Mouse (Mus musculus): ENCODE measurements around the gene Relch.
"Not testable (repeated sequence)": the region's sequence is repeated elsewhere in the genome, so short reads cannot be mapped to it uniquely, and the experiment has no call there.

Gene Relch

DNA sequence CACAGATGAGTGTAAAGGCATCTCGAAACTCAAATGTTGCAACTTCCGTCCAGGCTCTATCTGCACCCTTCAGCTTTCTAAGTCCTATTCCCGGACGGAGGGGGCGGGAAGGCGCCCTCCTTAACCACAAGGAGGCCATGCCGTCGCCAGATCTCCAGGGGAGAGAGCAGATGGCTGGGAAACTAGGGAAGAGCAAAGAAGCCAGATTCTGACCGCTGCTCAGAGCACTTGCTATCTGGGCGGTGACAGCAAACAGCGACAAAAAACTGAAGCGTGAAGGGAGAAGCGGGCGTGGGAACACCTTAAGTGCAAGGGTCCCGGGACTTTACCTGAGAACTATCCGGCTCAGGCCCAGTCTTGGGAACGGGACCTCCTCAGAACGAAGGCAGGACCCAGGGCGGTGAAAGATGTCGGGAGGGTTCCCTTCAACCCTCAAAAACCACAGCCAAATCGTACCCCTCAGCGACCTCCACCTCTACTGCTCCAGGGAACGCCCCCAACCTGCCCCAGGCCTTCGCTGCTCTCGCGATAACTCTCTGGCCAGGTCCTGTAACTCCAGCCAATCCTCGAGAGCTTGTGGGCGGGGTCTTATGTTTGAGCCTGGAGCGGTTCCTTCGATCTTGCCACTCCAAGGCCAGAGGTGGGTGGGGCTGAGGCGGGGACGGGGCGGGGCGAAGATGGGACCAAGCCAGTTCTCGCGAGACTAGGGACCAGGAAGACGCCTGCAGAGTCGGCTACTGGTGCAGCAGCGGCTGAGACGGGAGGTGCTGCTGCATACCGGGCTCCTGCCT lies at the start of gene Relch, which contains the start of gene Pign:
TSS of gene Relch (plus strand) at position 691 of the 791 bp plus-strand sequence.
TSS of gene Pign (minus strand) at position 507 of the 791 bp plus-strand sequence.
- DNase-seq = peak; percentile 98

DNA sequence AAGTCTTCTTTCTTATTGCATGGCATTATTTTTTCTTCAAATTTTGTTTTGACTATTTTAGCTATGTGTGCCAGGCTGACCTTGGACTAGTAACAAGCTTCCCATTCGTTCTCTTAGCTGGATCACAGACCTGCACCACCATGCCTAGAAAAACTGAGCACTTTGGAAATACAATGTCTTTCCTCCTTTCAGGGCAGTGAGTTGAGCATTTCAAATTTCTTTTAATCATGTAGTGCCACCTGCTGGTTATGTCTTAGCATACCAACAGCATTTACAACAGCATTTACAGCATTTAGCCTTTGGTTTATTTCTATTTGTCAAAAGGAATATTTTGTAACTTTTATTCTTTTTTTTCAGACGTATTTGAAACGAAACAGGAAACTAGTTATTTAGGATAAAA lies 33.2 kb upstream of the Relch start:
- peak; percentile 11 for DNase-seq

DNA sequence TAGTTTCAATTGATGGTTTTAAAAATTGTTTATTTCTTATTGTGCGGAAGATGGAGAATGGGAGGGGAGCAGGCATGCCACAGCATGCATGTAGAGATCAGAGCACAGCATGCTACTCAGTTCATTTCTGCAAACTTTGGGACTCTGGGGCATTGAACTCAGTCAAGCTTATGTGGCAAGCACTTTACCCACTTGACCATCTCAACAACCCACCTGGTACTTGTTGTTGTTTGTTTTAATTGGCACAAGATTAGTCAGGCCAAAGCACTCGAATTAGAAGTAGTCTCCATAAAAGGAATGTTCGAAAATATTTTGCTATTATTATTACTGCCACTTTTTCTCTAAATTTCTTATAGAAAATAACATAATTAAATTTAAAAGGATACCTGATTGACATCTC lies 19.6 kb upstream of the Relch start:
- DNase-seq = no peak

DNA sequence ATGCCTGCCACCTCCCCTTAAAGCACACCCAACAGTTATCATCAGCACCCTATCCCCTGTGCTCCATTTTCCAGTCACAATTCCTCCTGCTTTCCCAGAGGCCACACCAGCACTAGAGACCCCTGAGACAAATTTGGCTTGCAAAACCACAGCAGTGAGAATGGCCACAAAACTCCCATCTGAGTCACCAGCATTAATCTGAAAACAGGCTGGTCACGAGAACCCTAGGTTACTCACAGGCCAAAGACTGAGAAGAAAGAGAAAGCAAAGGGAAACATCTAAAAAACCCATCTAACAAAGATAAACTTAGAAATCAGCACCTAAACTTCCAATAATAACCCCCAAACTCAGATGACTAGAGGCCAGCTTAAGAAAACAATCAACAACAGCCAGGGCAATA lies 13.0 kb upstream of the Relch start:
- DNase-seq = no peak

DNA sequence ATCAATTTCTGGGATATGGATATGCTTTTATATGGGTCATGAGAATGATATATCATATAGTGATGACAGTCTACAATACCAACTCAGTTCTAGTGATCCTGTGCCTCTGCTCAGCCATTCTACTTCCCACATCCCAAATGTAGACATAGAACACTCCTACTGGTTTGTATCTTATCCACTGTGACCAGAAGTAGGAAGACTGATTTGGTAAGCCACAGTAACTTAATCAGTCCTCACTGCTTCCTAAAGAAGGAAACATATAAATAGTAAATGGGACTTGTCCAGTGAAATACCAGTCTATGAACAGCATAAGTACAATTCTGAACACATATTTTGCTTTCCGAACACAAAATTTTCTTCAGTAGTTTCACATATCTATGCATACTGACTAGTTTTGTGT lies 9.7 kb upstream of the Relch start:
- DNase-seq = no peak

DNA sequence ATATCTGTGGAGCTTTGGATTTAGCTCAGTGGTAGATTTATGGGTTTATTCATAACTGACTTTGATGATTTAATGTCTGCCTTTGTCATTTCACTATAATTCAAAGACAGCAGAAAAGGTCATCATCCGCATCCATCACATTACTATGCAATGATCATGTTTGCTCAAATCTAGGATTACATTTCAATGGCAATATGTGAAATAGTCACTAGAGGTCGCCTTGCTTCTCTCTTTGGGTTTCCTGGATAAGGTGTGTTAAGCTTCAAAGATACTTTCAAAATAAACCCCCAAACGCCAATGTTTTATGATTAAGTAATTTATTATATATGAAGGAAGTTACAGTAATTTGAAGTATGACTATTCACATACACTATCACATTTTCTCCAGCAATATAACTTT lies 3.6 kb upstream of the Relch start:
- DNase-seq = no peak

DNA sequence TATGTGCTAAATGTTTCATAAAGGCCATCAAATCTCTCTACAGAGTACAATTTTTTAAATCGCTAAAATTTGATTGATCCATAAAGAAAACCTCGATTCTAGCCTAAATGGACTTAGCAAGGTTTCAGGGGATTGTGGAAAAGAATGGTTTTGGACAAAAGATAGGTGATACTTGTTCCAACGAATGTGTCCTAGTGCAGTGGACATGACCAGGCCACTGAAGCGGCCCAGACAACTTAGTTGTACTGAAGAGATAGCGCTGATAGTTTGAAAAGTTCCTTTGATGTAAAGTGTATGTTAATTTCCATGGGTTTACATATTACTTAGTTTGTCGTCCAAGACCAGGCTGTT lies 866 bp upstream of the Relch start:
- no peak for DNase-seq

DNA sequence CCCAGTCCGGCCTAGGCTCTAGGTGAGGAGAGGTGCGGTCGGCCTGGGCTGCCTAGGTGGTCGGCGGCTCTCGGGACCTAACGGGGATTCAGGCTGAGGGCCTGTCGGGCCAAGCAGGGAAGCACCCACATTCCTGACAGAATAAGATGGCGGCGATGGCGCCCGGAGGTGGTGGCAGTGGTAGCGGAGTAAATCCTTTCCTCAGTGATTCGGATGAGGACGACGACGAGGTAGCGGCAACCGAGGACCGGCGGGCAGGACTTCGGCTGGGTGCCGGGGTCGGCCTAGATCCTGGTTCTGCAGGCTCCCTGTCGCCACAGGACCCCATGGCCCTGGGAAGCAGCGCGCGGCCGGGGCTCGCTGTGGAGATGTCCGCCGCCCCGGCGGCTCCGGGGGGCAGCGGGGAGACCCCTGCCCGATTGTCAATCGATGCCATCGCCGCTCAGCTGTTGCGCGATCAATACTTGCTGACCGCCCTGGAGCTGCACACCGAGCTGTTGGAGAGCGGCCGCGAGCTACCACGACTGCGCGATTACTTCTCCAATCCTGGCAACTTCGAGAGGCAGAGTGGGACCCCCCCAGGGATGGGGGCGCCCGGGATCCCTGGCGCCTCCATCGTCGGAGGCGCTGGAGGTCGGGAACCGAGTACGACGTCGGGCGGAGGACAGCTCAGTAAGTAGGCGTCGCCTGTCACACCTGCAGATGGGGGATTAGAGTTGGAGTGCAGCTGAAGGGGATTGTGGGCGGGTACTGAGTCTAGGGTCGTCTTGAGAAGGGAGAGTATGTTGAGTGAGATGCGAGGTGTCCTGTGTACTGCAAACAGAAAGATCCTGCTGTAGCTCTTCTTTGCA lies 526 bp downstream of the Relch start:
- DNase-seq = no peak

DNA sequence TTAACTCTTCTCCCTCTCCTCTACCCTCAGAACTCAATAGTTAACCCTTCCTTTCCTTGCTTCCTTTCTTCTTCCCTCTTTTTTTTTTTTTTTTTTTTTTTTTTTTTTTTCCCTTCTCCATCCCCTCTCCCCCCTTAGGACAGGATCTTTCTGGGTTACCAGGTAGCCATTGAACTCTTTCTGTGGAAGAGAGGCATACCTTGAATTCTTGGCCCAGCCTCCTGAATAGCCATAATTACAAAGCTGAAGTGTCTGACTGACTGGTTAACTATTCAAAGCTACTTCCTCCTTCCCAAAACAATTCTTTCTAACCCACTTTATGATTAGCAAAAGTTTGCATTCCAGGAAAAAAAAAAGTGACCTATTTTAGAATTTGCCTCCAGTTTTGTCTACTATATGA lies 6.0 kb downstream of the Relch start:
- DNase-seq = no peak

DNA sequence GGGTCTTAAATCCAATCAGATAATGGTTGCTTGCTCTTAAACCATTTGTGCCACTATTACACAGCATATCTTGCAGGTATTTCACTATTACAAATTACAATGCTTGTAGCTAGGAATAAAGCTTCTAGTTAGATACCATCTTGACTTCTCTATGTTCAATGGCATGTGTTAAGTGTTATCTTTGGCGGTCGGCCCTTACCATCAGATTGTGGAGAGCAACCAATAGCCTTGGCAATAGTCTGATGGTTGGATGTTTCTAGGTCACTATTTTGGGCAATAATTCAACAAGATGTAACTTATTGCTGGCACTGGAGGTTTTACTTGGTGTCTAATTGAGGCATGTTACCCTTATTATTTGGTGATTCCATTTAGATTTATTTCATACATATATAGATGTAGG lies 11.1 kb downstream of the Relch start:
- DNase-seq = no peak

DNA sequence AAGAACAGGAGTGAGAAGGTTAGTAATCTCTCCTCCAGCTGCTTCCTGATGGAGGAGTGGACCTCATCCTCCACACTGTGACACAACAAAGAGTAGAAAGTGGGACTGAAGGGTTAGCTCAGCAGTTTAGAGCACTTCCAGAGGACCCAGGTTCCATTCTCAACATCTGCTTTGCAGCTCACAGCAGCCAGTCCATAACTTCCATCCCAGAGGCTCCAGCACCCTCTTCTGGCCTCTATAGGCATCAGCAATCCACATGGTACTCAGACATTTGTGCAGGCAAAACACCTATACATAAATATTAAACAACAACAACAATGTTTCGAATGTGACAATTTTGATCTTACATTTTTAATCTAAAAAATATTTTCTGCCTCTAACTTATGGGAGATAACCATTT lies 16.9 kb downstream of the Relch start:
- no peak for DNase-seq

DNA sequence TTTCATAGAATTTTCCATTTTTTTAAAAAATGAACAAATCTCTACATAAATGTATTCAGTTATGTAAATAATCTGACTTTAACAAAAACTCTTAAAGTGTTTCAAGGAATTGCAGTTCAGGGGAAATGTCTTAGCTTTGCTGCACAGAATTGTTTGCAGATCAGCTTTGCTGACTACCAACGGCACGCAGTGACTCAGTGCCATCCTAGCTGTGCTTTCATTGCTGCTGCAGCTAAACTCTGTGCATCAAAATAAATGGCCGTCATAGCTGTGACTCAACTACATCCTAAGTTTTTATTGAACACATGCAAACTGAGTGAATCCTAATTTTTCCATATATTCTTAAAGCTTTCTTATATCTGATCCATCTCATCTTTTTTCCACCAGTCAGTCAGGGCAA lies 21.8 kb downstream of the Relch start:
- DNase-seq = no peak

DNA sequence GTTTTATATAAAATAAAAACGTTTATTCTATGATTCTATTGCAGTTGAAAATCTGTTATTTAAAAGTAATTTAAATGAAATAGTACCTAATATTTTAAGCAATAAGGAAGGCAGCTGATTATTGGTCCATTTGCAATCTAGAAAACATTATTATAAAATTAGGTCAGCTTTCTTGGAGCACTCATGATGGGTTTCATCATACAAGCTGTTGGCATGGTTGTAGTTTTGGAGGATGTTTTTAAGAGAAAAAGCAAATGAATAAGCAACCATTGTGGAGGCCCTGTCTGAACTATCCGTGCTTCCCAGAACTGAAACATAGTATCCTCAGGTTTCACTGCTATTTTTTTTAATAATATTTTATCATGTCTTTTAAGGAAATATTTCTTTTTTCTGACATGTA lies 31.9 kb downstream of the Relch start:
- DNase-seq = no peak

DNA sequence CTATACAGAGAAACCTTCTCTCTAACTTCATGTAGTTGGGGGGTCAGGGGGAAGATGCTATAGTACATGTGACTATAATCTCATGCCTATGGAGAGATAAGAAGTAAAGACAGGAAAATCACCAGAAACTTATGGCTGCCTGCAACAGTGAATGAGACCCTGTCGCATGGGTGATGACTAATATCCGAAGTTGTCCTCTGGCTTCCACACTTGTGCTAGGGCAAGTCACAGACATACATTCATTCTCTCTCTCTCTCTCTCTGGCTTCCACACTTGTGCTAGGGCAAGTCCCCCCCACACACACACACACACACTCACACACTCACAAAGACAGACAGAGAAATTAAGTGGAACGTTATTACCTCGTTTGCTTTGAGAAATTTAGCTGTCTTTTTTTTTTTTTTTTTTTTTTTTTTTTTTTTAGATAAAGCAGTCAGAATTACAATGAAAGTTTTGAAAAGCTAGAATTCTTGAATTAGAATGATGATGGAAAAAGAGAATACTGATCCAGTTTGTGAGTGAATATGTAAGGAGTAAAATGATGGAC lies 37.4 kb downstream of the Relch start:
- no peak for DNase-seq

DNA sequence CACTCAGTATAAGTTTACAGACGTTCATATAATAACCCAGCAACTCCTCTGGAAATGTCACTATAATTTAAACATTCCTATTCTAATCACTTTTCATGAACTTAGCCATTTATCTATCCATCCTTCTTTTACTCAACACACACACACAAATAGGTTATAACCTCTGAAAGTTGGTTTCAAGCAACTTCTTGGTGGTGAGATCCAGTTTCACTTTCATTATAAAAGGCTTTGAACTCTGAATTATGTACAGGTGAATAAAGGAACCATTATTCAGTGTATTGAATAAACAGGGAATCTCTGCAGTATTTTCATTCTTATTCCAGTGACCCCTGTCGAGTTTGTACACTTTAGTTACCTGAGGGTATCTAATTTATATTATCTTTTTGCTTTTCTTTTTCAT lies 45.8 kb downstream of the Relch start:
- DNase-seq = no peak

DNA sequence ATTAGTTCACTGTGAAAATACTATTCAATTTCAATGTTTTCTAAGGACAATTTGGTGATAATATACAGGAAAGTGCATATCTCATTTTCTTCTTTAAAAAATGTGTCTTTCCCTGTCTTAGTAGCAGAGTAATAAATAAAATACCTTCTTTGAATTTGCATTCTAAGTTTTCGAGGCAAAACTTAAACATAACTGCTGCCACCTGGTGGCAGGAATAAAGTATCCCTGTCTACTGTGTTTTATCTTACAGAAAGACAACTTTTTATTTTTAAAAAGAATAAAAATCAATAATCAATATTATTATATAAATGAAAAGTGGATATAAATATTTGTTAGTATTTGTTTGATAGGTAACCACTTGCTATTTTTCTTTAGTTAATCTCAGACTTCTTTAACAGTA lies 47.6 kb downstream of the Relch start:
- DNase-seq = no peak

DNA sequence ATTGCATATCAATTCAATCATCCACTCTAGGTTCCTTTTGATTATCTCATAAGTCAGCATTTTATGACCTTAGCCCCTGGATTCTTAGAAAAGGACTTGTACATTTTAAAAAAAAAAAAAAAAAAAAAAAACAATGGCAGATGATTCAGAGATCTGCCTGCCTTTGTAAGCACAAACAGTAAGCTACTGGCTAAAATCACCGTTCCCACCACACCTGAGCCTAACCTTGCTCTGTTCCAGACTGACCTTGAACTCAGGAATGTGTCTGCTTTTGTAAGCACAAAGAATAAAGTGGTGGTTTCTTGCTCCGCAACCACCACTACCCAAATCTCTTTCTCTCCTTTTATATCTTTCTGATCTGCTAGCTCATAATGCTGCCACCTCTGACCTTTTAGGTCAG lies 49.2 kb downstream of the Relch start:
- DNase-seq = no peak

DNA sequence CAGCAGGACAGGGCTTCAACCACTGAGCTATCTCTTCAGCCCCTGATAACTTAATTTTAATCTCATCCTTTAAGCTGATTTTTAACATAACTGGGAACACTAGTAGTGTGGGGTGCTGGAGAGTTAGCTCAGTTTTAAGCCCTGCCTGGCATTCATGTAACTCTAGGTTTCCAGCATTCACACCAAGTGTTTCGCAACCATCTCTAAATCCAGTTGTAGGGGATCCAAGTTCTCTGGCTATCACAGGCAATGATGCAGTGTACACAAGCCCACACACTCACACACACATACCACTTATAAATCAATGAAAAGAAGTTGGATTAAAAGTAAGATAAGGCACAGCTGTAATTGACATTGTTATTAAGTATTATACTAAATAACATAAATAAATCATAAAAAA lies 54.7 kb downstream of the Relch start:
- DNase-seq = no peak

DNA sequence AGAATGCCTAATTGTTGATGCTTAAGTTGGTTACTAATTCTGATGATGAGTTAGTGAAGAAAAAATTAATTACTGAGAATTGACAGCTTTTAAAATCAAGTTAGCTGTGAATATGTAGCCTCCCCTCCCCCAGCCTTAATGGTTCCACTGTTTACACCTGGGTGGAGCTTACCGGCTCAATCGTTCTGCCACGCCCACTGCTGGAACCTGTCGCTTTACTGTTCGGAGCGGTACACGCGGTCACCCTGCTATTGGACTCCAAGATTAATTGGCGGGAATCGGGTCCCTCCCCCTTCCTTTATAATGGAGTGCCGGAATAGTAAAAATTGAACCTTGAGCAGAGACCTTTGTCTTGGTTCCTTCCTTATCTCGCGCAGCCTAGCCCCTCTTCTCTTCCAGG lies 65.6 kb downstream of the Relch start:
- DNase-seq = not testable (repeated sequence)

DNA sequence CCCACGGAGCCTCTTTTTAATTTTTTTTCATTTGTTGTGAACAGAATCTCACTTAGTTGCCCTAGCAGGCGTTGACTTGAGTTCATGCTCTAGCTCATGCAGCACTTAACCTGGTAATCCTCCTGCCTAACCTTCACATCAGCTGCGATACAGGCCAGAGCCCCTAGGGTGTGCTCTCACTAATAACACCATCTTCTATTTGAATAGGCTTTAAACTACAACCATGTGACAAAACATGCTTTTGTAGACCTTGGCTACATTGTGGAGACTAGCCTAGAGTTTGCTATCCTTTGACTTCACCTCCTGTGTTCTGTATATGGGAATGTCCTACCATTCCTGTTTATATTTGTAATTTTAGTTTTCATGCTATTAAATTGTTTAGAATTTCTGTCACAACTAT lies 71.7 kb downstream of the Relch start:
- DNase-seq = no peak

DNA sequence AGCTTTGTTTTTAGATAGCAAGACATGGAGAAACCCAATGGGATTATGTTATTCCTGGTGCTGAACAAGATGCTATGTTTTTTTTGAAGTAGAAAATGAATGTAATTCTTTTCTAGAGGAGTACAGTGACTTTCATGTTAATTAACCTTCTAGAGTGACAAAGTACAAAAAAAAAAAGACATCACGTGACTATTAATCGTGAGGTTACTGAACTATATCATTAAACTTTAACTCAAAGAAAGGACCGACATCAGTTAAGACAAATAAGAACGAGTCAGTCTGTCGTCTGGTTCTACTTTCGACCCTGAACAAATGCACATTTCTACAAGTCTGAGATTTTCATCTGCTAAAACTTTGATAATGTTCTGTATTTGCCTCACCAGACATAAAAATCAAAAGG lies 74.7 kb downstream of the Relch start:
- DNase-seq = no peak

DNA sequence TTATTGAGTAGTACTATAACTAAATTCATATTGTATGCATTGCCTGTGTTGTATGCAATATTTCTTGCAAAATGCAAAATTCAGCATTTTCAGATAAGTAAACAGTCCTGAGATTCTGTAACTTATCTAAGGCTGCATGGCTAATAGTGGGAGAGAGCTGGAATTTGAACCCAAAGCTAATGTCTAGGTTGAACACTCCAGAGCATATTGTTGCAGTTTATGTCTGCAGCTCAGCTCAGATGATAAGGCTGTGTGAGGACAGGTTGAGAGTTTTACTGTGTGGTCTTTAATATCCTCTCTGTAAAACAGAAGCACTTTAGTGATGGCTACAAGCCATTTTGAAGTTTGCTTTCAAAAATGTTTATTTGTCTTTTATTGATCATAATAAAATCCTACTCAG lies 75.8 kb downstream of the Relch start:
- DNase-seq = no peak

DNA sequence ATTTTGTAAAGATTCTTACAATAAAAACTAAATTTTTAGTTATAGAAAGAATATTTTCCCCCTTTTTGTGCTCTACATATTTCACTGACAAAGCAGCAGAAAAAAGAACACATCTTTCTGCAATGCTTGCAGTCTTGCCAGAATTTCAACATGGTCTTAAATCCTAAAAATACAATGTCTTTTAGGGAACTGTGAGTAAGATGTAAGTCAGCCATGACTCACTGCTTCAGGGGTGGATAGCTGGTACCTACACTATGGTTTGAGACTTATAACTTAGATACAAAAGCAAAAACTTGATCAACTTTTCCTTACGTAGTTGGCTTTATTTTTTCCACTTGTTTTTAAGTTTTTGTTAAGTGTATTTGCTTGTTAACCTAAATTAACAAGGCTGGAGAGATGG lies 78.8 kb downstream of the Relch start:
- no peak for DNase-seq

DNA sequence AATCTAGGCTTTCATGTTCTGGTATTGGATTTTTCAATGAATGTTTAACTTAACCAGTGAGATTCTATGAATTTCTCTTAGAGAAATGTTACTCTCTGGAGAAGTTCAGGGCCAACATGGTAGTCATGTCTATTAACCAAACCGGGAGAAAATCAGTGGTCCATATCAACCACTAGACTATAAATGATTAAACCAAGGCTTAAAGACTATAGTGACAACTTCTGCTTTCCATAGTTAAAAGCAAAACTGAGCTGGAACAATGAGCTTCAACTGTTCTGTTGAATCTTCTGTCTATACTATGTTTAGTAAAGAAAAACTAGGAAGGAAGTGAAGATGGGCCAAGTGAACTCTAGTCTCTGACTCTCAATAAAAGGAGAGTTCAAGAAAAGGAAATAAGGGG lies 82.8 kb downstream of the Relch start:
- no peak for DNase-seq
